Mouse (Mus musculus): Measurements from ENCODE around the gene BC016579.

BC016579 gene

GRCm38 (mm10) chr16:45641301-45641700 lies 12.6 kb downstream of the BC016579 start:
- no peak for DNase-seq (ENCODE audit: low spot score)

- DNase-seq (ENCODE audit: low spot score) = no peak
Observed at GRCm38 (mm10) chr16:45640070-45640762, 13.7 kb downstream of the BC016579 start.

- DNase-seq (ENCODE audit: low spot score) = no peak
Observed at GRCm38 (mm10) chr16:45635826-45636225, 18.0 kb downstream of the BC016579 start.

- no peak for DNase-seq (ENCODE audit: low spot score)
Observed at GRCm38 (mm10) chr16:45632420-45632819, 21.4 kb downstream of the BC016579 start.

GRCm38 (mm10) chr16:45630347-45630960 lies 23.4 kb downstream of the BC016579 start:
- DNase-seq (ENCODE audit: low spot score) = peak; percentile 21

- DNase-seq (ENCODE audit: low spot score) = no peak
Observed at GRCm38 (mm10) chr16:45629497-45630105, 24.3 kb downstream of the BC016579 start.

GRCm38 (mm10) chr16:45625342-45625741 lies 28.5 kb downstream of the BC016579 start:
- DNase-seq (ENCODE audit: low spot score) = no peak

- no peak for DNase-seq (ENCODE audit: low spot score)
Observed at GRCm38 (mm10) chr16:45624791-45625190, 29.1 kb downstream of the BC016579 start.

- no peak for DNase-seq (ENCODE audit: low spot score)
Observed at GRCm38 (mm10) chr16:45623230-45623629, 30.6 kb downstream of the BC016579 start.

GRCm38 (mm10) chr16:45619751-45620375 lies 34.0 kb downstream of the BC016579 start:
- no peak for DNase-seq (ENCODE audit: low spot score)

GRCm38 (mm10) chr16:45615944-45616343 lies 37.9 kb downstream of the BC016579 start:
- no peak for DNase-seq (ENCODE audit: low spot score)

- no peak for DNase-seq (ENCODE audit: low spot score)
Observed at GRCm38 (mm10) chr16:45613247-45613646, 40.6 kb downstream of the BC016579 start.

GRCm38 (mm10) chr16:45610267-45610666 lies 43.6 kb downstream of the BC016579 start, which contains the start of gene Gcsam:
Gene Gcsam, plus strand, starts transcription at chr16:45610380.
- DNase-seq (ENCODE audit: low spot score) = no peak

GRCm38 (mm10) chr16:45609300-45609699 lies 44.6 kb downstream of the BC016579 start:
- peak; percentile 7 for DNase-seq (ENCODE audit: low spot score)

GRCm38 (mm10) chr16:45608481-45608954 lies 45.4 kb downstream of the BC016579 start:
- peak; percentile 67 for DNase-seq (ENCODE audit: low spot score)

GRCm38 (mm10) chr16:45595494-45595893 lies 58.4 kb downstream of the BC016579 start:
- no peak for DNase-seq (ENCODE audit: low spot score)

- DNase-seq (ENCODE audit: low spot score) = no peak
Observed at GRCm38 (mm10) chr16:45593656-45594055, 60.2 kb downstream of the BC016579 start.

- DNase-seq (ENCODE audit: low spot score) = no peak
Observed at GRCm38 (mm10) chr16:45582512-45582911, 71.4 kb downstream of the BC016579 start.

- no peak for DNase-seq (ENCODE audit: low spot score)
Observed at GRCm38 (mm10) chr16:45579883-45580282, 74.0 kb downstream of the BC016579 start.

Data from yolk sac, embryonic 10.5 days (tissue).